Mouse (Mus musculus): Measurements from ENCODE around the gene Nudt16l1. TPM values are rescaled to one million over a fixed set of nuclear protein-coding genes. Genes with fewer than 3 reads are reported as not detected.

Gene Nudt16l1
- 26.2 and 28.3 TPM in 2 replicates for polyA plus RNA-seq (2012; rRNA removed)

DNA sequence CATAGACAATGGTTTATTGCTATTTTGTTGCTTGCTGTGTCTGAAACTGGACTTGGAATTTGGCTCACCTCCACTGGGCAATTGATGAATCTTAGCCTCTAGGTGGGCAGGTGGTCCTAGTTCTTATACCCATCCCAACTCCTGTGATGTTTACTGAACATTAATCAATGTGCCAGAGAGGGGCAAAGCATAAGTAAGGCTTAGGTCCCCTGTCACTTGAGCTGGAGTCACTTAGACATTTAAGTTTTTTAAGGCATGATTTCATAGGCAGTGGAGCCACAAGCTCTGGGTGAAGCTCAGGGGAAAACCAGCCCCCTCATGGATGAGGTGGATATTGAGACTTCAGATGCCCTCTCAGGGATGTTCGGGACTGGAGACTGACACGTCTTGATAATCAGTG, at the start of gene Nudt16l1:
Gene Nudt16l1 (plus strand): TSS at position 301 of the 400 bp plus-strand sequence.

DNA sequence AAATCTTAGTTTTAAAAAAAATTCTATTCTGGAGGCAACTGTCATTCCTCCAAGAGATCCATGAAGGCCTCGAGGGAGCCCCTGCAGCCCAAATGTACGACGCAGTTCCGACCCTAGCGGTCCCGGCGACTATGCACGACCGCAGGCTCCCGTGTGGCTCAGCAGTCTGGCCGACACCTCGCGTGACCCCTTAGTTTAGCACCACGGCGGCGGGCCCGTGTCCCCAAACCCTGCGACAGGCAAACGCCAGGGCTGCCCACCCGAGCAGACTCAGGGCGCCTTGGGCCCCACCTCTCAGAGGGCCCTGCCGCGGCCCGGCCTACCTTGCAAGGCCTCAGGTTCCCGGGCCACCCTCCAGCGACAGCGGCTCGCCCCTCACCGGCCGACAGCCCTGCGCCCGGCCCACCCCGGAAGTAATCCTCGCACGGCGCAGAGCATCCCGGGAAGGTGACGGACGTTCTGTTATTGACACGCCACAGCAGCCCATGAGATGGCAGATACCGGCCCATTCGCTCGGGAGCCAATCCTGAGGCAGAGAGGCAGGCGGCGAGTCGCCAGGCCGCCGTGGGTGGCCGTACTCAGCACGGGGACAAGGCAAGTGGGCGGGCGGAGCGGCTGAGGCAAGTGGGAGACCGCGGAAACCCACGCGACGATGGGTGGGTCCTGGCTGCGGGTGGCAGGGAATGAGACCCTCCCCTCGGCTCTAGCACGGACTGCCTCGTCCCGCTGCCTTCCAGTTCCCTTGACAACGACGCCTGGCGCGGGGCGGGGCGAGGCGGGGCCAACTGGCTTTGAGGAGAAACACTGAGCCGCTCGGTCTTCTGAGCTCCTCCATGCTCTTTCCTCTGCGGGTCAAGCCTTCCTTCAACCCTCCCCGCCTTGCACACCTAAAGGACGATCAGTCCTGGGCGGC, 25.5 kb downstream of the Nudt16l1 start, which contains the start of gene Anks3:
Gene Anks3 (minus strand): TSS at position 409 of the 913 bp plus-strand sequence.

Other genes with a start within 250 kb of the Nudt16l1 start
- 36.8 and 39.8 TPM in 2 replicates for gene Nmral1, start 219.4 kb upstream of the Nudt16l1 start, polyA plus RNA-seq (2012; rRNA removed)
- 20.8 and 23.4 TPM in 2 replicates for gene Hmox2, start 212.4 kb upstream of the Nudt16l1 start, polyA plus RNA-seq (2012; rRNA removed)
- 8.9 and 9.6 TPM in 2 replicates for gene Cdip1, start 148.5 kb upstream of the Nudt16l1 start, polyA plus RNA-seq (2012; rRNA removed)
- gene 4930562C15Rik, start 103.3 kb upstream of the Nudt16l1 start, polyA plus RNA-seq (2012; rRNA removed), result not detected in 2 replicates
- 5.2 and 5.5 TPM in 2 replicates for gene Ubald1, start 58.4 kb upstream of the Nudt16l1 start, polyA plus RNA-seq (2012; rRNA removed)
- gene Mgrn1, start 52.5 kb upstream of the Nudt16l1 start, polyA plus RNA-seq (2012; rRNA removed), result 12.4 and 15.5 TPM in 2 replicates
- gene Anks3, start 25.4 kb downstream of the Nudt16l1 start, polyA plus RNA-seq (2012; rRNA removed), result 15.7 and 16.9 TPM in 2 replicates
- not detected in 2 replicates for gene Sept12, start 59.1 kb downstream of the Nudt16l1 start, polyA plus RNA-seq (2012; rRNA removed)
- gene Smim22, start 68.5 kb downstream of the Nudt16l1 start, polyA plus RNA-seq (2012; rRNA removed), result 11.0 and 11.4 TPM in 2 replicates
- 26.7 and 35.6 TPM in 2 replicates for gene Rogdi, start 74.8 kb downstream of the Nudt16l1 start, polyA plus RNA-seq (2012; rRNA removed)
- 26.4 and 29.9 TPM in 2 replicates for gene Glyr1, start 111.1 kb downstream of the Nudt16l1 start, polyA plus RNA-seq (2012; rRNA removed)
- 10.1 and 14.1 TPM in 2 replicates for gene Ubn1, start 111.3 kb downstream of the Nudt16l1 start, polyA plus RNA-seq (2012; rRNA removed)
- gene Ppl, start 193.7 kb downstream of the Nudt16l1 start, polyA plus RNA-seq (2012; rRNA removed), result 0.27 and 0.54 TPM in 2 replicates
- 0.01 and 0.02 TPM in 2 replicates for gene Sec14l5, start 208.3 kb downstream of the Nudt16l1 start, polyA plus RNA-seq (2012; rRNA removed)